Mouse (Mus musculus) C2C12 (cell line): ENCODE data around the gene Rad51b. TPM values are rescaled to one million over a fixed set of nuclear protein-coding genes. Genes with fewer than 3 reads are reported as not detected.
A peak's percentile ranks its signal among the peaks of the same experiment; 100 is the strongest.

Source experiments
- H3K27me3 ChIP-seq: one replicate; pipeline ENCODE4 v1.6.1; 2011; ENCODE audit not compliant: control insufficient read depth, insufficient read depth, insufficient read length
- H3K36me3 ChIP-seq: one replicate; pipeline ENCODE4 v1.6.1; 2011; ENCODE audit not compliant: control insufficient read depth, insufficient read depth
- H3K4me3 ChIP-seq: one replicate; pipeline ENCODE4 v1.5.1; 2011; ENCODE audit warnings: mild to moderate bottlenecking, control low read depth; ENCODE audit not compliant: poor library complexity, insufficient read depth, severe bottlenecking
- H3K79me2 ChIP-seq: one replicate; pipeline ENCODE4 v1.6.1; 2011; ENCODE audit not compliant: control insufficient read depth, insufficient read depth
- H3K79me3 ChIP-seq: one replicate; pipeline ENCODE4 v1.6.1; 2011; ENCODE audit warnings: low read depth, control low read depth
- H3ac ChIP-seq: one replicate; pipeline ENCODE3; 2011; ENCODE audit warnings: low read depth; ENCODE audit not compliant: control insufficient read depth, insufficient read length
- CEBPB ChIP-seq: IDR thresholded peaks from one replicate; pipeline ENCODE4 v1.6.1; 2011; ENCODE audit warnings: low read depth, mild to moderate bottlenecking, control low read depth, moderate library complexity
- CTCF ChIP-seq: IDR thresholded peaks from one replicate; pipeline ENCODE4 v1.5.1; 2011; ENCODE audit not compliant: control insufficient read depth, insufficient read depth, insufficient read length
- FOSL1 ChIP-seq: IDR thresholded peaks from one replicate; pipeline ENCODE4 v1.8.0; 2011; ENCODE audit warnings: mild to moderate bottlenecking, low read length; ENCODE audit not compliant: poor library complexity, insufficient read depth, severe bottlenecking
- MAX ChIP-seq: IDR thresholded peaks from one replicate; pipeline ENCODE4 v1.6.1; 2011; ENCODE audit warnings: mild to moderate bottlenecking, control low read depth
- MYOD1 ChIP-seq: IDR thresholded peaks from one replicate; pipeline ENCODE4 v1.6.1; 2011; ENCODE audit warnings: low read depth; ENCODE audit not compliant: control insufficient read depth, insufficient read length
- MYOG ChIP-seq: IDR thresholded peaks from one replicate; pipeline ENCODE4 v1.6.1; 2011; ENCODE audit not compliant: control insufficient read depth, insufficient read length; ENCODE audit errors: extremely low read depth
- USF1 ChIP-seq: IDR thresholded peaks from one replicate; pipeline ENCODE4 v1.6.1; 2011; ENCODE audit warnings: low read depth, mild to moderate bottlenecking, control low read depth, moderate library complexity
- polyA plus RNA-seq: library from polyadenylated mRNA; unstranded; fragments of >200 nt; fragmentation: generic; extraction: Trizol; gene quantifications from one replicate; pipeline ENCODE4 v1.2.1, GENCODE M21; 2012; ENCODE audit warnings: missing spikeins

Rad51b gene
- polyA plus RNA-seq, 1 experiment: 1.3 TPM

- H3K27me3 ChIP-seq: no peaks in the 10 kb centered on the region
- H3K4me3 ChIP-seq: no peak overlapping the region
- TF ChIP-seq CEBPB: no peak
- TF ChIP-seq MYOG: no peak
- TF ChIP-seq USF1: no peak
- no peak for TF ChIP-seq MYOD1
- TF ChIP-seq MAX: no peak
- no peak for TF ChIP-seq CTCF
- no peak for TF ChIP-seq FOSL1
- no peaks in the 10 kb centered on the region for H3K36me3 ChIP-seq
- no peaks in the 10 kb centered on the region for H3K79me3 ChIP-seq
- no peaks in the 10 kb centered on the region for H3K79me2 ChIP-seq
- H3ac ChIP-seq: no peak overlapping the region
Observed at GRCm38 (mm10) chr12:79597786-79598185, 300.7 kb downstream of the Rad51b start.

- no peak overlapping the region for H3ac ChIP-seq
- H3K79me3 ChIP-seq: no peaks in the 10 kb centered on the region
- no peaks in the 10 kb centered on the region for H3K36me3 ChIP-seq
- no peak for TF ChIP-seq MAX
- no peak for TF ChIP-seq MYOD1
- H3K4me3 ChIP-seq: no peak overlapping the region
- H3K27me3 ChIP-seq: no peaks in the 10 kb centered on the region
- no peaks in the 10 kb centered on the region for H3K79me2 ChIP-seq
Observed at GRCm38 (mm10) chr12:79598496-79598895, 301.4 kb downstream of the Rad51b start.

GRCm38 (mm10) chr12:79598901-79599300 lies 301.8 kb downstream of the Rad51b start:
- no peak for TF ChIP-seq CTCF
- TF ChIP-seq CEBPB: peak; percentile 88
- Histone ChIP-seq H3K79me3 (no peaks in the 10 kb centered on the region), H3K79me2 (no peaks in the 10 kb centered on the region), H3K4me3 (no peak overlapping the region), H3K36me3 (no peaks in the 10 kb centered on the region), H3ac (no peak overlapping the region), H3K27me3 (no peaks in the 10 kb centered on the region)

GRCm38 (mm10) chr12:79600149-79600769 lies 303.2 kb downstream of the Rad51b start:
- H3ac ChIP-seq: no peak overlapping the region
- no peaks in the 10 kb centered on the region for H3K79me2 ChIP-seq
- TF ChIP-seq FOSL1: peak; percentile 19
- TF ChIP-seq MAX: peak; percentile 22
- no peak for TF ChIP-seq USF1
- TF ChIP-seq CTCF: no peak
- TF ChIP-seq MYOG: no peak
- H3K36me3 ChIP-seq: no peaks in the 10 kb centered on the region
- no peak overlapping the region for H3K4me3 ChIP-seq
- H3K27me3 ChIP-seq: no peaks in the 10 kb centered on the region
- no peaks in the 10 kb centered on the region for H3K79me3 ChIP-seq

GRCm38 (mm10) chr12:79602641-79603040 lies 305.6 kb downstream of the Rad51b start:
- no peaks in the 10 kb centered on the region for H3K36me3 ChIP-seq
- TF ChIP-seq CEBPB: no peak
- no peak for TF ChIP-seq USF1
- no peak for TF ChIP-seq MYOD1
- no peaks in the 10 kb centered on the region for H3K27me3 ChIP-seq

GRCm38 (mm10) chr12:79604850-79605249 lies 307.8 kb downstream of the Rad51b start:
- H3K36me3 ChIP-seq: no peaks in the 10 kb centered on the region
- no peak for TF ChIP-seq MAX
- TF ChIP-seq FOSL1: no peak
- H3ac ChIP-seq: no peak overlapping the region
- H3K4me3 ChIP-seq: no peak overlapping the region
- no peaks in the 10 kb centered on the region for H3K79me2 ChIP-seq
- H3K79me3 ChIP-seq: no peaks in the 10 kb centered on the region
- no peaks in the 10 kb centered on the region for H3K27me3 ChIP-seq

More at GRCm38 (mm10) chr12:79602641-79603040, 305.6 kb downstream of the Rad51b start:
- Histone ChIP-seq H3K4me3 (no peak overlapping the region), H3ac (no peak overlapping the region), H3K79me2 (no peaks in the 10 kb centered on the region), H3K79me3 (no peaks in the 10 kb centered on the region)

GRCm38 (mm10) chr12:79606197-79606631 lies 309.1 kb downstream of the Rad51b start:
- Histone ChIP-seq H3K79me2 (no peaks in the 10 kb centered on the region), H3K27me3 (no peaks in the 10 kb centered on the region), H3K4me3 (no peak overlapping the region), H3K36me3 (no peaks in the 10 kb centered on the region), H3ac (no peak overlapping the region), H3K79me3 (no peaks in the 10 kb centered on the region)
- TF ChIP-seq MYOD1: no peak
- TF ChIP-seq MAX: no peak
- TF ChIP-seq CTCF: no peak
- no peak for TF ChIP-seq CEBPB
- no peak for TF ChIP-seq MYOG
- no peak for TF ChIP-seq FOSL1
